Mouse (Mus musculus): Measurements from ENCODE around the gene Tspo. TPM values are rescaled to one million over a fixed set of nuclear protein-coding genes. Genes with fewer than 3 reads are reported as not detected.
A peak's percentile ranks its signal among the peaks of the same experiment; 100 is the strongest.

Tspo gene
- polyA plus RNA-seq, 1 experiment from 2014 or later, result 149 TPM

- Histone ChIP-seq H3K27me3 (no peaks in the 10 kb centered on the region), H3K36me3 (peaks cover 5% of the 10 kb centered on the region; the same call in 1 of the 2 replicates), H3K27ac (no peak overlapping the region), H3K4me1 (replicated peaks) (peaks cover 16% of the 10 kb centered on the region), H3K4me2 (no peak overlapping the region), H3K4me3 (no peak overlapping the region), H3K9me3 (replicated peaks) (no peaks in the 10 kb centered on the region), H3K9ac (no peak overlapping the region)
- ATAC-seq (replicated peaks; ENCODE audit: insufficient number of reproducible peaks, insufficient read depth, low FRiP score, low read depth), result no peak
- 93% methylated on average over 5 of the region's 5 CpGs for WGBS
These were observed 5.2 kb downstream of the Tspo start for GRCm38 (mm10) chr15:83568544-83568943.

- Histone ChIP-seq H3K9me3 (replicated peaks) (no peaks in the 10 kb centered on the region), H3K4me3 (no peak overlapping the region), H3K4me2 (no peak overlapping the region), H3K9ac (no peak overlapping the region), H3K36me3 (peaks cover 15% of the 10 kb centered on the region), H3K4me1 (replicated peaks) (0 out of 2 replicates have a peak, but pooled peaks cover 10% of the 10 kb centered on the region), H3K27me3 (no peaks in the 10 kb centered on the region), H3K27ac (no peak overlapping the region)
- WGBS, result 56% methylated on average over 11 of the region's 11 CpGs
- ATAC-seq (replicated peaks; ENCODE audit: insufficient number of reproducible peaks, insufficient read depth, low FRiP score, low read depth), result 0 out of 2 replicates have a peak, but pooled peaks have one; percentile 20
These were observed 6.3 kb downstream of the Tspo start for GRCm38 (mm10) chr15:83569682-83570081.

DNA sequence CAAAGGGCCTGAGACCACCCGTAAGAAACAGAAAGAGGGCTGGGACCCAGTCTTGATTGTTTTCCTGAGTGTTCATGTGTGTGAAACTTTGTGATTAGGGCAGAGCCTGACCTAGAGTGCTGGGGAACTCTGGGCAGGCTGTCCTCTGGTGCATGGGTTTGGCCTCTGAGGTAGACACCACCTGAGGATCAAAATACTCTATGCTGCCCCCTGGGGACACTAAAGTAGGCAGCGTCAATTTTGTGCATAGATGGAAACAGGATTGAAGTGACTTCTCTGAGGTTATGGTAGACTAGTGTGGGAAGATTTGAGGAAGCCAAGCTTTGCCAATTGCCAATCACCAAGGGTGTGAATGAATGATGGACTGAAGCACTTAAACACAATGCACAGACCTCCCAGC is 7.2 kb downstream of the Tspo start:
- no peak for ATAC-seq (replicated peaks; ENCODE audit: insufficient number of reproducible peaks, insufficient read depth, low FRiP score, low read depth)
- Histone ChIP-seq H3K9me3 (replicated peaks) (no peaks in the 10 kb centered on the region), H3K27ac (no peak overlapping the region), H3K27me3 (no peaks in the 10 kb centered on the region), H3K4me3 (no peak overlapping the region), H3K4me1 (replicated peaks) (0 out of 2 replicates have a peak, but pooled peaks cover 7% of the 10 kb centered on the region), H3K9ac (no peak overlapping the region), H3K4me2 (no peak overlapping the region), H3K36me3 (peaks cover 20% of the 10 kb centered on the region)
- 71% methylated on average over 2 of the region's 2 CpGs for WGBS

DNA sequence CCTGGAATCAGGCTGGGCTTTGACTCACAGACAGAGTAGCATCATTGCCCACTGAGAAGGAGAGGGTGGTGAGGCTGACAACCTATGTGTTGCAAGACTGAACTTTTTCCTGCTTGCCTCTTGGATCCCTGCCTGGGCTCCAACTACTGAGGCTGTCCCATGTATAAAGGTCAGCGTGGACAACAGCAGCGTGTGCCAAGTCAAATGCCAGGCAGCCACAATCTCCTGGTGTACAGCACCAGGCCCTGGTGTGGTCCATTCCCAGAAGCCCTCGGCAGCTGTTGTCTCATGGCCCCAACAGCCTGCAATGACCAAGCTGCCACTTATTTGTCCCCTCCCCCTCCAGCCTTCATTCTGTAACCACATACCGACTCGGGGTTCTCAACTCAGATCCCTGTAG is 8.2 kb downstream of the Tspo start:
- Histone ChIP-seq H3K9ac (no peak overlapping the region), H3K4me2 (no peak overlapping the region), H3K36me3 (peaks cover 29% of the 10 kb centered on the region), H3K27ac (no peak overlapping the region), H3K27me3 (no peaks in the 10 kb centered on the region), H3K9me3 (replicated peaks) (no peaks in the 10 kb centered on the region), H3K4me1 (replicated peaks) (0 out of 2 replicates have a peak, but pooled peaks cover 4% of the 10 kb centered on the region), H3K4me3 (no peak overlapping the region)
- no peak for ATAC-seq (replicated peaks; ENCODE audit: insufficient number of reproducible peaks, insufficient read depth, low FRiP score, low read depth)
- WGBS, result 73% methylated on average over 5 of the region's 5 CpGs

DNA sequence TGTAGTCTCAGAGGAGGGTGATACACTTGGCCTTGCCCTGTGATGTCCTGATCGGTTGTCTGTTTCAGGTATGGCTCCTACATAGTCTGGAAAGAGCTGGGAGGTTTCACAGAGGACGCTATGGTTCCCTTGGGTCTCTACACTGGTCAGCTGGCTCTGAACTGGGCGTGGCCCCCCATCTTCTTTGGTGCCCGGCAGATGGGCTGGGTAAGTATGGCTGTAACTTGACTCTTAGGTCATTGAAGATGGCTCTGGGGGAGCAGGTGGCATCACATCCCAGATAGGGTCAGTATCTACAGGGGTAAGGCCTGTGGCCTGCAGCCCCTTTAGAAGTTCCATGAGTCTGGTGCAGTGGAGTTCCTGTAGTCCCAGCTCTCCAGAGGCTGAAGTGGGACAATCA is 8.7 kb downstream of the Tspo start:
- Histone ChIP-seq H3K9ac (no peak overlapping the region), H3K27ac (no peak overlapping the region), H3K27me3 (no peaks in the 10 kb centered on the region), H3K36me3 (peaks cover 34% of the 10 kb centered on the region), H3K4me3 (no peak overlapping the region), H3K9me3 (replicated peaks) (no peaks in the 10 kb centered on the region), H3K4me1 (replicated peaks) (0 out of 2 replicates have a peak, but pooled peaks cover 4% of the 10 kb centered on the region), H3K4me2 (no peak overlapping the region)
- no peak for ATAC-seq (replicated peaks; ENCODE audit: insufficient number of reproducible peaks, insufficient read depth, low FRiP score, low read depth)
- WGBS, result 85% methylated on average over 4 of the region's 4 CpGs

- no peak overlapping the region for H3K9ac ChIP-seq
- H3K36me3 ChIP-seq, result peaks cover 43% of the 10 kb centered on the region
- H3K27ac ChIP-seq, result no peak overlapping the region
- H3K27me3 ChIP-seq, result no peaks in the 10 kb centered on the region
- H3K9me3 ChIP-seq (replicated peaks), result no peaks in the 10 kb centered on the region
- H3K4me3 ChIP-seq, result no peak overlapping the region
- WGBS, result 91% methylated on average over 12 of the region's 12 CpGs
- H3K4me2 ChIP-seq, result no peak overlapping the region
- H3K4me1 ChIP-seq (replicated peaks), result 0 out of 2 replicates have a peak, but pooled peaks cover 4% of the 10 kb centered on the region
- no peak for ATAC-seq (replicated peaks; ENCODE audit: insufficient number of reproducible peaks, insufficient read depth, low FRiP score, low read depth)
These were observed 10.2 kb downstream of the Tspo start for GRCm38 (mm10) chr15:83573606-83574005.

DNA sequence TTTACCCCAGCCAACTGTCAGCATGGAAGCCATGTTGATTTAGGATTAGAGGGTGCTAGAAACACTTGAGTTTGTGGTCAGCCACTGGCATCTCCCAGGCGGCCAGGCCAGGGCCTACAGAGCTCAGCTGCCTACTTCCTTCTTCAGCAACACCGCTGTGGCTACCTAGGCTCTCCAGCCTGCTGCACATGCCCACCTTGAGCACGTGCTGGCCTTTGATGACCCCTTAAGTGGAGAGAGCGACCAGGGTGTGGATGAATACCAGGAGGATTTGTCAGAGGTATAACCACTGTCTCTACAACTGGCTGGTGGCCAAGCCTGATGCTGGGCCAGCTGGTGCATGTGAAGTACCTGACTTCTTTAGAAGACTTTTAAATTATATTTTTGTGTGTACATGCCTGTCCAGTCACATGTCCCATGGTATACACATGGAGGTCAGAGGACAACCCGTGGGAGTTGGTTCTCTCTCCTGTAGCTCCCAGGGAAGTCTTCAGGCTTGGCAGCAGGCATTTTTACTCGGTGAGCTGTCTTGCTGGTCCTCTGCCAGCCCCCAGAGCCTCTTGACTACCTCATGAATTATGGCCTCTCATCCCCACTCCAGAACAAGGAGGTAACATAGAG is 11.4 kb downstream of the Tspo start:
- Histone ChIP-seq H3K4me2 (no peak overlapping the region), H3K27me3 (no peaks in the 10 kb centered on the region), H3K4me3 (no peak overlapping the region), H3K4me1 (replicated peaks) (0 out of 2 replicates have a peak, but pooled peaks cover 2% of the 10 kb centered on the region), H3K27ac (no peak overlapping the region), H3K9me3 (replicated peaks) (no peaks in the 10 kb centered on the region), H3K9ac (no peak overlapping the region), H3K36me3 (peaks cover 47% of the 10 kb centered on the region)
- no peak for ATAC-seq (replicated peaks; ENCODE audit: insufficient number of reproducible peaks, insufficient read depth, low FRiP score, low read depth)
- 65% methylated on average over 6 of the region's 6 CpGs for WGBS

DNA sequence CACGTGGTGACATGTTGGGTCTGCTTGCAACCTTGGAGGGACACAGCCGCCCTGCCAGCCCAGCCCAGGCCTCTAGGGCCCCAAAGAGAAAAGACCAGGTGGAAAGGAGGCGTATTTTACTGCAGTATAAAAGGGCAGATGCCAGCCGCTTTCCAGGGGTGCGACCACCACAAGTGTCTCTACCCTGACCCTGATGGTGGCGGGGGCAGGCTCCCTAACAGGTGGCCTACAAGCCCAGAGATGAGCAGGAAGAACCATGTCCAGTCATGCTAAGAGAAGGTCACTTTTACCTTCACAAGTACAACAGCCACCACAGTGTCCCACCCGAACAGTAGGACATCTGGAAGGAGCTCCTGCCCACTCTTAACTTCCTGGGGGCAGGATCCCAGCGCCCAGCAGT is 12.2 kb downstream of the Tspo start:
- H3K36me3 ChIP-seq, result peaks cover 51% of the 10 kb centered on the region

GRCm38 (mm10) chr15:83576651-83577050 is 13.3 kb downstream of the Tspo start:
- Histone ChIP-seq H3K27ac (no peak overlapping the region), H3K4me2 (no peak overlapping the region), H3K4me3 (no peak overlapping the region), H3K9me3 (replicated peaks) (no peaks in the 10 kb centered on the region), H3K9ac (no peak overlapping the region), H3K27me3 (no peaks in the 10 kb centered on the region), H3K36me3 (peaks cover 62% of the 10 kb centered on the region), H3K4me1 (replicated peaks) (0 out of 2 replicates have a peak, but pooled peaks cover 2% of the 10 kb centered on the region)
- ATAC-seq (replicated peaks; ENCODE audit: insufficient number of reproducible peaks, insufficient read depth, low FRiP score, low read depth), result no peak
- 89% methylated on average over 9 of the region's 9 CpGs for WGBS

More for the DNA sequence above, 12.2 kb downstream of the Tspo start:
- 0 out of 2 replicates have a peak, but pooled peaks cover 2% of the 10 kb centered on the region for H3K4me1 ChIP-seq (replicated peaks)
- H3K4me2 ChIP-seq, result no peak overlapping the region
- H3K9ac ChIP-seq, result no peak overlapping the region
- WGBS, result 95% methylated on average over 8 of the region's 8 CpGs
- H3K27ac ChIP-seq, result no peak overlapping the region
- H3K4me3 ChIP-seq, result no peak overlapping the region
- H3K27me3 ChIP-seq, result no peaks in the 10 kb centered on the region
- no peaks in the 10 kb centered on the region for H3K9me3 ChIP-seq (replicated peaks)
- no peak; the same call in 1 of the 2 replicates for ATAC-seq (replicated peaks; ENCODE audit: insufficient number of reproducible peaks, insufficient read depth, low FRiP score, low read depth)

DNA sequence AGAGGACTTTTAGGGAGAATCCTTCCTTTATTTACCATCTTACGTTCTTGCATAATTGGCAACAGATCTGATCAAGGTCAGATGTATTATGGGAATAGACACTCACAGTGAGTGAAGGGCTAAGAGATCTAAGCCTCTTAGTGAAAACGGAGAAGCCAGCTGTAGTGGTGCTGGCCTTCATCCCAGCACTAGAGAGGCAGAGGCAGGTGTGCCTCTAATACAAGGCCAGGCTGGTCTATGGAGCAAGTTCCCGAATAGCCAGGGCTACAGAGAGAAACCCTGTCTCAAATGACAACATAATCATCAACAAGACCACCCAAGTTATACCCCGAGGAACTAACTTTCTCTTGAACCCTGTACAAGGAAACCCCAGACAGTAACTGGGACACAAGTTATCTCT is 19.5 kb downstream of the Tspo start:
- Histone ChIP-seq H3K36me3 (peaks cover 53% of the 10 kb centered on the region), H3K4me2 (no peak overlapping the region), H3K27me3 (no peaks in the 10 kb centered on the region), H3K9me3 (replicated peaks) (no peaks in the 10 kb centered on the region), H3K4me3 (no peak overlapping the region), H3K4me1 (replicated peaks) (no peaks in the 10 kb centered on the region), H3K9ac (no peak overlapping the region), H3K27ac (no peak overlapping the region)
- no peak for ATAC-seq (replicated peaks; ENCODE audit: insufficient number of reproducible peaks, insufficient read depth, low FRiP score, low read depth)
- WGBS, result 87% methylated on average over 4 of the region's 4 CpGs

- H3K27ac ChIP-seq, result no peak overlapping the region
- H3K4me2 ChIP-seq, result no peak overlapping the region
- H3K36me3 ChIP-seq, result peaks cover 50% of the 10 kb centered on the region
- no peak overlapping the region for H3K9ac ChIP-seq
- H3K27me3 ChIP-seq, result no peaks in the 10 kb centered on the region
- H3K4me1 ChIP-seq (replicated peaks), result no peaks in the 10 kb centered on the region
- H3K4me3 ChIP-seq, result no peak overlapping the region
- no peak for ATAC-seq (replicated peaks; ENCODE audit: insufficient number of reproducible peaks, insufficient read depth, low FRiP score, low read depth)
- H3K9me3 ChIP-seq (replicated peaks), result no peaks in the 10 kb centered on the region
- WGBS, result 82% methylated on average over 8 of the region's 8 CpGs
These were observed 20.2 kb downstream of the Tspo start for GRCm38 (mm10) chr15:83583419-83584156.
